Mouse (Mus musculus) kidney, postnatal 4 days (tissue): Measurements from ENCODE around the gene Wls.

Experiments used
- DNase-seq, 2 experiments: peaks; one replicate each; pipeline ENCODE4 v3.0.0; 2021; ENCODE audit warnings: mixed read lengths in 2 of 2

Gene Wls

GRCm38 (mm10) chr3:159839481-159839880, at the start of gene Wls:
Gene Wls, plus strand, starts transcription at chr3:159839672.
- peak; percentile 80 to 88 for DNase-seq

- DNase-seq: no peak
Measured at GRCm38 (mm10) chr3:159789781-159790180, 49.7 kb upstream of the Wls start.

DNA sequence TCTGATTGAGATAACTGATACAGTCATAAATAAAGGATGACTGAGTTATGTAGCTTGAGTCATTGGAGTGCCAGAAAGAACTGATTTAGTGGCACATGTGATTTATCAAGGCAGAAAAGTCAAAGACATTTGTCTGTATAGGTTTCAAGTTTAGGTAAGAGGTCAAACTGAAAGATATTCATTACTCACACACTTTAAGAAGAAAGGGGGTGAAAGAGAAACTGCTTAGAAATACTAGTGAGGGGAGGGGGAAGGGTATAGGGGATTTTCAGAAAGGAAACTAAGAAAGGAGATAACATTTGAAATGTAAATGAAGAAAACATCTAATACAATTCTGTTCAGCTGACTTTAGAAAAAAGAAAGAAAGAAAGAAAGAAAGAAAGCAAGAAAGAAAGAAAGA, 7.9 kb upstream of the Wls start:
- no peak for DNase-seq

GRCm38 (mm10) chr3:159840002-159840816, 737 bp downstream of the Wls start:
- peak; percentile 68 to 81 for DNase-seq

- peak; percentile 36 to 61 for DNase-seq
Measured at GRCm38 (mm10) chr3:159840817-159841390, 1.4 kb downstream of the Wls start.

GRCm38 (mm10) chr3:159841458-159841857, 2.0 kb downstream of the Wls start:
- peak; percentile 1 to 8 for DNase-seq

DNA sequence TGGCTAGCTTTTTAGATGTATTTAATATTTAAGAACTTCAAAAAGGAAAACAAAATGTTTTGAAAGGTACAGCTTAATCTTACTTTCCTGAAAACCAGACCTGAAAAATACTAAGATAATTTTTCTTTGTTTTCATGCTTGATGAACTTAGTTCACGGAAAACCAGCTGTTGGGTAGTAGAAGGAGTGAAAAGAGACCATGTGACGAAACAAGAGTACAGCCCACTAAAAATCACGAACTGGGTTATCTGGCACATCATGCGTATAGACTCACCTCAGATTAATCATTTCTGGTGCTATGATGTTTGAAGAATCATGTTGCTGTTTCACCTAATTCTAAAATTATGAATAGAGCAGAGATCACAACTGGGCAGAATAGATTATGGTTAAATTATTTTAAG, 3.7 kb downstream of the Wls start:
- DNase-seq: no peak

GRCm38 (mm10) chr3:159847410-159848016, 8.0 kb downstream of the Wls start:
- no peak for DNase-seq

DNA sequence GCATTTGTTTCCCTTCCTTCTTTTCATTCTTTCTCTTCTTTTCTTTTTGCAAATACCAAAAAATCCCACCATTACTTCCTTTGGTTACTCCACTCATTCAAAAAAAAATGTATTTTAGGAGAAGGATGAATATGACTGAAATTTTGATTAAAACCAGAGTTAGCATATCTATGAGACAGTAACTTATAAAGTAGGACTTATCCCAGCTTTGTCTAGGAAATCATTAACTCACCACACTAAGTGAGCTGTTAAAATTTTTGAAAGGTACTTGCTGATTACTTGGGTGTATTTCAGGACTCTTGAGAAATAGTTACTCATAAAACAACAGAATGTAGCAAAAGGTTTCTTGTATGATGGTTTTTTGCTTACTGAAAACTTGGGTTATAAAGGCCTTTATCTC, 8.7 kb downstream of the Wls start:
- DNase-seq: no peak

- no peak for DNase-seq
Measured at GRCm38 (mm10) chr3:159851476-159851875, 12.0 kb downstream of the Wls start.

- no peak for DNase-seq
Measured at GRCm38 (mm10) chr3:159851980-159852379, 12.5 kb downstream of the Wls start.

GRCm38 (mm10) chr3:159857112-159857511, 17.6 kb downstream of the Wls start:
- DNase-seq: no peak

GRCm38 (mm10) chr3:159865691-159866090, 26.2 kb downstream of the Wls start:
- DNase-seq: no peak

DNA sequence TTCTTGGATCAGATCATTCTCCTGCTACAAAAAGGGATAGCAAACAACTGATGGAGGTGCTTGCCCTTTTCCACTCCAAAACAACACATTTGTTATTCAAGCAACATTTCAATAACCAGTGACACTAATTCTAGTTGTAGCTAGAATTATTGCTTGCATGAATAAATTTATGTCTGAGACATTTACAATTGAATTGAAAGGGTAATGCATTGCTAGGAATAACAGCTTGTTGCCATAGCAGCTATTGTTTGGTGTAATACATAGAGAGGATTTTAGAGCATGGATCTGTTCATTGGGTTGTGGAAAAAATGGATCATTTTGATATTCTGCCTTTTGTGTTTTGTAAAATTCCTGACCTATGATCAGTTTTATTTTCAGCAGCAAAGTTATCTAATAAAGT, 39.5 kb downstream of the Wls start:
- DNase-seq: no peak

DNA sequence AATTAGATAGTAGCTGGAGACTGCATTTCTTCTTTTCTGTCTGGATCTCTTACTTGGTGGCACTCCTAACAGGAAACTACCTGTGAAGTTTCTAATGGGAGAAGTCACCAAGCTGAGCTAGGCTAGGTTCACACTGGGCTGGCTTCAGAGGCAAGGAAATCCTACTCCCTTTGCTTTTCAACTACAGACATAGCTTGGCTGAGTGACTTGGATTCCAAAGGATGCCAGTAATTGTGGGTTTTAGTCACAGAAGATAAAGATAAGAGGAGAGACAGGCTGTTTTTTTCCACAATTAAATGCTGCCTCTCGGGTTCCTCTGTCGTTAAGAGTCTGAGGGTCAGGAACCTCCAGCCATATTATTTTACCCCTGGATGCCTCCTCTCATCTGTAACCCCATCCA, 43.9 kb downstream of the Wls start:
- DNase-seq: no peak

- DNase-seq: no peak
Measured at GRCm38 (mm10) chr3:159884802-159885201, 45.3 kb downstream of the Wls start.

GRCm38 (mm10) chr3:159885271-159885670, 45.8 kb downstream of the Wls start:
- peak; percentile 75 to 80 for DNase-seq

GRCm38 (mm10) chr3:159885781-159886400, 46.4 kb downstream of the Wls start:
- DNase-seq: no peak

DNA sequence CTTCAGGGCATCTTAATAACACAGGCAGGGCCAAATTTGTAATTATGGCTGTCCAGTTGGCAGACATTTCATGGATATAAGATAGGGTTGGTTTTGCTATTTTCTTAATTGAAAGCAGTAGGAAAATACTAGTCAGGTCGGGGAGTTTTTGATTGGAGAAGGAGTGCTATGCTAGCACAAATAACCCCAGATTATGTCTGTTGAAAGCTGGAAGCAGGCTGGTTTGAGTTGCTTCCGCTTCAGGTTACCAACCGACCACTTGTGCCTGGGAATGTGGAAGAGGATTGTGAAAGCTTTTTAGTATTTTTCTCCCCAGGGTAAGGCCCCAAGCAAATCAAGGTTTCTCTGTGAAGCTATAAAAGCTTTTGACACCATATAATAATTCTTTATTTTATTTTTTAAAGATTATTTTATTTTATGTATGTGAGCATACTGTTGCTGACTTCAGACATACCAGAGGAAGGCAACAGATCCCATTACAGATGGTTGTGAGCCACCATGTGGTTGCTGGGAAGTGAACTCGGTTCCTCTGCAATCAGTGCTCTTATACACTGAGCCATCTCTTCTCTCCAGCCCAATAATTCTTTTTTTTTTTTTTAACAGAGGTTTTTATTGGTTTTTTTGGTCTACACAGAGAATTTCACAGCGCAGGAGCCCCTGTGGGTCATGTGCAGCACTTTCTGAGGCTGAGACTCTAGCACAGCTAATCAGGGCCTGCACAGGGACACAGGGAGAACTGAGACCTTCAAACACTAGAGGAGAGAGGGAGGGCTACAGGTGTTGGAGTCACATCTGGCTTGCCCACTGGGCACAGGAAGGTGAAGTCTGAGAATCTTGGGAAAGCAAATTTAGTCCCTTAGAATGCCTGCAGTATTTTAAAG, 50.9 kb downstream of the Wls start:
- no peak for DNase-seq

DNA sequence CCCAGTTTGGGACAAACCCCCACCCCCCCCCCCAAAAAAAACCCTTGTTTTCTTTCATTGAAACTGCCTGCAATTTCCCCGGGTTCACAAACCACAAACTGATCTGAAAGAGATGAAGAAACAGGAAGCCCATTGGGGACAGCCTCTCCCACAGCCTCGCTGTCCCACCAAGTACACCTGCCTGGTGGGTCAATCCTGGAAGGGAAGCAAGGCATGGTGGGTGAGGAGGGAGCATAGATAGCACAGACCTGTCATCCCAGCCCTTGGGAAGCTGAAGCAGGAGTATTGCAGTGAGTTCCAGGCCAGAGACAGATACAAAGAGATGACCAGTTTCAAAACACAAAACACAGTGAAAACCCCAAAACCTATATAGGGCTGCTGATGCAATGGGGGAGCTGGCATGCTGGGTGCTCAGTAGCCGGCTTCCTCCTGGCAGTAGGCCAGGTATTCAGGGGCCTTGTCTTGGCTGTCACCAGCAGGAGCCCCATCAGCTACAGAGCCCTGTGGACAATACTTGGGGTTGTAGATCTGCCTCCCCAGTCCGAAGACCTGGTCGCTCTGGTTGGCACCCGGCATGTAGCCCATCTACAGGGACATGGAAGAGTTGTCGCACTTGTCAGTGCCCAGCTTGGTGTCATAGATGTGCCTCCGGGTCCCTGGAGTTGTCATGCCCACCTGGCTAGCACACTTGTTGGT, 51.7 kb downstream of the Wls start:
- peak in 1 of 2 experiments; percentile 7 for DNase-seq

GRCm38 (mm10) chr3:159907329-159907728, 67.9 kb downstream of the Wls start:
- no peak for DNase-seq
